Comparison of ENCODE assay signal across 9 mouse cellular contexts in genomic region chr7:127014993-127015392, GRCm38 (mm10). TPM values are rescaled to one million over a fixed set of nuclear protein-coding genes. Genes with fewer than 3 reads are reported as not detected.
A peak's percentile ranks its signal among the peaks of the same experiment; 100 is the strongest.
DNase-seq lines count a peak whose midpoint lies in the region; ATAC-seq lines count a peak whose summit lies in the region.
"Had no signal": no experiment of that assay in that cellular context is flagged by ENCODE, and none has a peak within 500 bp of the region (broad histone marks: within the 10 kb centered on the region; RNA-seq: fewer than 3 reads in every experiment).

No protein-coding gene starts in this region.

- WGBS in heart, embryonic 11.5 days (ENCODE audit: insufficient replicate concordance), result 88% methylated on average over 12 of the region's 12 CpGs
- 96% methylated on average over 12 of the region's 12 CpGs for WGBS in midbrain, embryonic 12.5 days
- 97% methylated on average over 12 of the region's 12 CpGs for WGBS in midbrain, embryonic 14.5 days
- WGBS in intestine, embryonic 16.5 days, result 83% methylated on average over 12 of the region's 12 CpGs
- 91% methylated on average over 12 of the region's 12 CpGs for WGBS in stomach, embryonic 14.5 days

- intact Hi-C loops in heart, postnatal 14 days (cut with DNase I), result loop anchor here (2.0 to 10.0 kb wide), 2 partner anchors 38 to 90 kb away; partner anchors contain the start of gene Cdiptos

- no peak for DNase-seq in heart, postnatal 14 days
- DNase-seq in midbrain, embryonic 14.5 days, result no peak
- DNase-seq in layer of hippocampus, adult 11-12 months (ENCODE audit: low spot score), result no peak
- no peak for DNase-seq in spleen, adult 12 weeks (ENCODE audit: low spot score)

- H3K27me3 ChIP-seq in heart, embryonic 11.5 days (ENCODE audit: control insufficient read depth, insufficient read depth, low read length), result no peaks in the 10 kb centered on the region
- no peaks in the 10 kb centered on the region for H3K27me3 ChIP-seq in midbrain, embryonic 12.5 days
- H3K27me3 ChIP-seq in midbrain, embryonic 14.5 days (ENCODE audit: control insufficient read depth, insufficient read depth, low read length), result no peaks in the 10 kb centered on the region
- no peaks in the 10 kb centered on the region for H3K27me3 ChIP-seq in intestine, embryonic 16.5 days (replicated peaks; ENCODE audit: control insufficient read depth, insufficient read depth, low read length)
- H3K27me3 ChIP-seq in stomach, embryonic 14.5 days (ENCODE audit: control insufficient read depth, insufficient read depth, low read length), result no peaks in the 10 kb centered on the region
- H3K27me3 ChIP-seq: limb, embryonic 15.5 days had no signal

- H3K4me1 ChIP-seq in heart, embryonic 11.5 days (ENCODE audit: control insufficient read depth, insufficient read depth, low read length), result peaks cover 23% of the 10 kb centered on the region
- H3K4me1 ChIP-seq in midbrain, embryonic 12.5 days, result peaks cover 51% of the 10 kb centered on the region
- H3K4me1 ChIP-seq in midbrain, embryonic 14.5 days (ENCODE audit: control insufficient read depth, insufficient read depth, low read length), result peaks cover 26% of the 10 kb centered on the region
- H3K4me1 ChIP-seq in intestine, embryonic 16.5 days (ENCODE audit: control insufficient read depth, insufficient read depth, low read length), result peaks cover 43% of the 10 kb centered on the region
- H3K4me1 ChIP-seq in stomach, embryonic 14.5 days (ENCODE audit: control insufficient read depth, insufficient read depth, low read length), result peaks cover 42% of the 10 kb centered on the region

- H3K27ac ChIP-seq in heart, embryonic 11.5 days (ENCODE audit: low read depth, low read length), result no peak overlapping the region
- H3K27ac ChIP-seq in midbrain, embryonic 12.5 days (replicated peaks), result no peak overlapping the region
- no peak overlapping the region for H3K27ac ChIP-seq in midbrain, embryonic 14.5 days (replicated peaks; ENCODE audit: low read depth, low read length)
- H3K27ac ChIP-seq in intestine, embryonic 16.5 days (ENCODE audit: low read length), result no peak overlapping the region
- no peak overlapping the region for H3K27ac ChIP-seq in stomach, embryonic 14.5 days (ENCODE audit: low read length)

- H3K9ac ChIP-seq in heart, embryonic 11.5 days (ENCODE audit: low read depth, low read length), result no peak overlapping the region
- H3K9ac ChIP-seq in midbrain, embryonic 12.5 days (replicated peaks), result no peak overlapping the region
- no peak overlapping the region; the same call in 1 of the 2 replicates for H3K9ac ChIP-seq in midbrain, embryonic 14.5 days (replicated peaks; ENCODE audit: low read length)
- H3K9ac ChIP-seq in intestine, embryonic 16.5 days (ENCODE audit: low read depth, low read length), result peak overlapping the region; percentile 10; the same call in 1 of the 2 replicates
- H3K9ac ChIP-seq in stomach, embryonic 14.5 days (replicated peaks; ENCODE audit: low read depth, low read length), result peak overlapping the region; percentile 15; the same call in 1 of the 2 replicates

- no peak for ATAC-seq in heart, embryonic 11.5 days (replicated peaks; ENCODE audit: insufficient number of reproducible peaks, low FRiP score, low TSS enrichment)
- ATAC-seq in midbrain, embryonic 12.5 days (ENCODE audit: low FRiP score, low read depth), result no peak
- ATAC-seq in midbrain, embryonic 14.5 days (ENCODE audit: low FRiP score, low TSS enrichment), result no peak
- ATAC-seq in intestine, embryonic 16.5 days, result no peak
- ATAC-seq in stomach, embryonic 14.5 days (ENCODE audit: insufficient number of reproducible peaks, insufficient read depth, low FRiP score, low read depth), result no peak

- H3K4me3 ChIP-seq in heart, embryonic 11.5 days (ENCODE audit: low read depth, low read length), result no peak overlapping the region
- H3K4me3 ChIP-seq in midbrain, embryonic 12.5 days, result peak overlapping the region; percentile 74; the same call in 1 of the 2 replicates
- H3K4me3 ChIP-seq in midbrain, embryonic 14.5 days (replicated peaks; ENCODE audit: low read depth, low read length), result no peak overlapping the region
- no peak overlapping the region for H3K4me3 ChIP-seq in intestine, embryonic 16.5 days (ENCODE audit: low read length)
- H3K4me3 ChIP-seq in stomach, embryonic 14.5 days (ENCODE audit: low read depth, low read length), result no peak overlapping the region

- H3K9me3 ChIP-seq in heart, embryonic 11.5 days (replicated peaks; ENCODE audit: control insufficient read depth, low read length), result no peaks in the 10 kb centered on the region
- no peaks in the 10 kb centered on the region for H3K9me3 ChIP-seq in midbrain, embryonic 12.5 days
- no peaks in the 10 kb centered on the region for H3K9me3 ChIP-seq in midbrain, embryonic 14.5 days (ENCODE audit: control insufficient read depth, low read length)
- no peaks in the 10 kb centered on the region for H3K9me3 ChIP-seq in intestine, embryonic 16.5 days (ENCODE audit: control insufficient read depth, low read length)
- H3K9me3 ChIP-seq in stomach, embryonic 14.5 days (ENCODE audit: control insufficient read depth, low read depth, low read length), result no peaks in the 10 kb centered on the region
- H3K9me3 ChIP-seq: limb, embryonic 15.5 days had no signal

- H3K4me2 ChIP-seq in heart, embryonic 11.5 days, result peak overlapping the region; percentile 86
- H3K4me2 ChIP-seq in midbrain, embryonic 12.5 days (replicated peaks), result peak overlapping the region; percentile 91; the same call in 1 of the 2 replicates
- no peak overlapping the region for H3K4me2 ChIP-seq in midbrain, embryonic 14.5 days (ENCODE audit: low read length)
- H3K4me2 ChIP-seq in intestine, embryonic 16.5 days (ENCODE audit: low read depth, low read length), result no peak overlapping the region; the same call in 1 of the 2 replicates
- H3K4me2 ChIP-seq in stomach, embryonic 14.5 days (replicated peaks; ENCODE audit: low read depth, low read length), result peak overlapping the region; percentile 43; the same call in 1 of the 2 replicates

- peaks cover 6% of the 10 kb centered on the region for H3K36me3 ChIP-seq in heart, embryonic 11.5 days (ENCODE audit: control insufficient read depth, insufficient read depth, low read length)
- peaks cover 43% of the 10 kb centered on the region for H3K36me3 ChIP-seq in midbrain, embryonic 12.5 days
- peaks cover 27% of the 10 kb centered on the region for H3K36me3 ChIP-seq in midbrain, embryonic 14.5 days (ENCODE audit: control insufficient read depth, insufficient read depth, low read length)
- peaks cover 8% of the 10 kb centered on the region; the same call in 1 of the 2 replicates for H3K36me3 ChIP-seq in intestine, embryonic 16.5 days (ENCODE audit: control insufficient read depth, insufficient read depth, low read length)
- H3K36me3 ChIP-seq in stomach, embryonic 14.5 days (ENCODE audit: control insufficient read depth, insufficient read depth, low read length), result peaks cover 12% of the 10 kb centered on the region

RNA-seq across cellular contexts. Expression of gene Mvp, which starts 0.6 kb away (rescaled TPM):
- 8.2 and 8.5 TPM in 2 replicates for polyA plus RNA-seq in heart, embryonic 11.5 days (2014; fragmentation: Nextera tagmentation; extraction: Ambion mirVana)
- total RNA-seq in heart, postnatal 14 days (2021), result 10 to 100 TPM; 44.6 to 45.9 TPM
- polyA plus RNA-seq in midbrain, embryonic 12.5 days (2016; fragmentation: Nextera tagmentation; extraction: Ambion mirVana), result 5.0 and 5.8 TPM in 2 replicates
- 1.7 and 3.1 TPM in 2 replicates for polyA plus RNA-seq in midbrain, embryonic 14.5 days (2014; fragmentation: Nextera tagmentation; extraction: Ambion mirVana)
- polyA plus RNA-seq in intestine, embryonic 16.5 days (2015; fragmentation: Nextera tagmentation; extraction: Ambion mirVana), result 73.7 and 84.9 TPM in 2 replicates
- 11.4 and 12.4 TPM in 2 replicates for polyA plus RNA-seq in stomach, embryonic 14.5 days (2014; fragmentation: Nextera tagmentation; extraction: Ambion mirVana)

RNA-seq across cellular contexts. Expression of gene Pagr1b, which starts 1.3 kb away (rescaled TPM):
- not detected in 2 replicates for polyA plus RNA-seq in heart, embryonic 11.5 days (2014; fragmentation: Nextera tagmentation; extraction: Ambion mirVana)
- not detected for total RNA-seq in heart, postnatal 14 days (2021)
- 0.32 and 0.39 TPM in 2 replicates for polyA plus RNA-seq in midbrain, embryonic 12.5 days (2016; fragmentation: Nextera tagmentation; extraction: Ambion mirVana)
- polyA plus RNA-seq in midbrain, embryonic 14.5 days (2014; fragmentation: Nextera tagmentation; extraction: Ambion mirVana), result not detected in 2 replicates
- 0.78 and 2.5 TPM in 2 replicates for polyA plus RNA-seq in intestine, embryonic 16.5 days (2015; fragmentation: Nextera tagmentation; extraction: Ambion mirVana)
- not detected in 2 replicates for polyA plus RNA-seq in stomach, embryonic 14.5 days (2014; fragmentation: Nextera tagmentation; extraction: Ambion mirVana)

RNA-seq across cellular contexts. Expression of gene Pagr1a, which starts 2.2 kb away (rescaled TPM):
- 50.9 and 53.2 TPM in 2 replicates for polyA plus RNA-seq in heart, embryonic 11.5 days (2014; fragmentation: Nextera tagmentation; extraction: Ambion mirVana)
- 10 to 100 TPM; 15.2 to 20.6 TPM for total RNA-seq in heart, postnatal 14 days (2021)
- 53.1 and 65.0 TPM in 2 replicates for polyA plus RNA-seq in midbrain, embryonic 12.5 days (2016; fragmentation: Nextera tagmentation; extraction: Ambion mirVana)
- polyA plus RNA-seq in midbrain, embryonic 14.5 days (2014; fragmentation: Nextera tagmentation; extraction: Ambion mirVana), result 21.2 and 38.3 TPM in 2 replicates
- 69.8 and 82.7 TPM in 2 replicates for polyA plus RNA-seq in intestine, embryonic 16.5 days (2015; fragmentation: Nextera tagmentation; extraction: Ambion mirVana)
- polyA plus RNA-seq in stomach, embryonic 14.5 days (2014; fragmentation: Nextera tagmentation; extraction: Ambion mirVana), result 13.9 and 55.8 TPM in 2 replicates

RNA-seq across cellular contexts. Expression of gene Gm42742, which starts 5.9 kb away (rescaled TPM):
- 36.6 and 40.9 TPM in 2 replicates for polyA plus RNA-seq in heart, embryonic 11.5 days (2014; fragmentation: Nextera tagmentation; extraction: Ambion mirVana)
- total RNA-seq in heart, postnatal 14 days (2021), result 10 to 100 TPM; 18.0 to 19.8 TPM
- 56.8 and 66.8 TPM in 2 replicates for polyA plus RNA-seq in midbrain, embryonic 12.5 days (2016; fragmentation: Nextera tagmentation; extraction: Ambion mirVana)
- polyA plus RNA-seq in midbrain, embryonic 14.5 days (2014; fragmentation: Nextera tagmentation; extraction: Ambion mirVana), result 53.4 and 64.6 TPM in 2 replicates
- 21.9 and 23.5 TPM in 2 replicates for polyA plus RNA-seq in intestine, embryonic 16.5 days (2015; fragmentation: Nextera tagmentation; extraction: Ambion mirVana)
- 32.8 and 68.9 TPM in 2 replicates for polyA plus RNA-seq in stomach, embryonic 14.5 days (2014; fragmentation: Nextera tagmentation; extraction: Ambion mirVana)

RNA-seq across cellular contexts. Expression of gene Prrt2, which starts 6.0 kb away (rescaled TPM):
- 4.5 and 5.0 TPM in 2 replicates for polyA plus RNA-seq in heart, embryonic 11.5 days (2014; fragmentation: Nextera tagmentation; extraction: Ambion mirVana)
- 1 to 10 TPM; 1.1 to 1.2 TPM for total RNA-seq in heart, postnatal 14 days (2021)
- 4.3 and 5.5 TPM in 2 replicates for polyA plus RNA-seq in midbrain, embryonic 12.5 days (2016; fragmentation: Nextera tagmentation; extraction: Ambion mirVana)
- polyA plus RNA-seq in midbrain, embryonic 14.5 days (2014; fragmentation: Nextera tagmentation; extraction: Ambion mirVana), result 21.8 and 28.9 TPM in 2 replicates
- 2.9 and 3.8 TPM in 2 replicates for polyA plus RNA-seq in intestine, embryonic 16.5 days (2015; fragmentation: Nextera tagmentation; extraction: Ambion mirVana)
- 15.5 and 16.0 TPM in 2 replicates for polyA plus RNA-seq in stomach, embryonic 14.5 days (2014; fragmentation: Nextera tagmentation; extraction: Ambion mirVana)

Comparison
In these comparisons a context has a peak if more than half of its experiments do, and no peak if none do; other contexts are left out.
1. H3K4me2 ChIP-seq: peak in heart, embryonic 11.5 days (single experiment), midbrain, embryonic 12.5 days (single experiment) and stomach, embryonic 14.5 days (single experiment); none in midbrain, embryonic 14.5 days (single experiment) and intestine, embryonic 16.5 days (single experiment).
2. H3K9ac ChIP-seq: peak in intestine, embryonic 16.5 days (single experiment) and stomach, embryonic 14.5 days (single experiment); none in heart, embryonic 11.5 days (single experiment), midbrain, embryonic 12.5 days (single experiment) and midbrain, embryonic 14.5 days (single experiment).